Mouse (Mus musculus): ENCODE measurements around the gene A1bg.

DNA sequence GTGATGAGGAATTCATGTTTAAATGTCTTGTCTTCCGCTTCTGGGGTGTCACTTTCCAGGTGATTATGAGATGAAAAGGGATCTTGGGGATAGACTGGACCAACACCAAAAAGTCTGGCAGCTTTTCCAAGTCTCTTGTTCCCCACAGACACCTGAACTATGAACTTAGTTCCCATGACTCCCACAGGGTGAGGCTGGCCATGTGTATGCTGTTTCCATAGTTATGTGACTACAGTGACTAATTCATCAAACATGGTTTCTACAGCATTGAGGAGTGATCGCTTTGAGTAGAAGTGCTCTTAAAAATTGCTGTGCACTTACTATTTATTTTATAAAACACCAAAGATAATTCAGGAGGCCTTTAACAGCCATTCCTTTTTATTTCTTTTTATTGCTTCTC, 34.1 kb downstream of the A1bg start:
- TF ChIP-seq CTCF (IDR thresholded peaks at IDR 0.05) = no peak
- TF ChIP-seq EP300 (IDR thresholded peaks at IDR 0.05) = peak; percentile 58
